Mouse (Mus musculus) gastrocnemius, postnatal 10 days (tissue): ENCODE measurements around the gene Ube2v1. TPM values are rescaled to one million over a fixed set of nuclear protein-coding genes. Genes with fewer than 3 reads are reported as not detected.
A peak's percentile ranks its signal among the peaks of the same experiment; 100 is the strongest.

Experiments
- DNase-seq: peaks from one replicate; pipeline ENCODE4 v3.0.0; 2021; ENCODE audit warnings: mixed read lengths
- total RNA-seq, 2 experiments: library from RNA; stranded (reverse); gene quantifications; 2 replicates each; pipeline ENCODE4 v1.2.3; 2021

Ube2v1 gene
- total RNA-seq, 2 experiments from 2014 or later = 179 to 199 TPM

DNA sequence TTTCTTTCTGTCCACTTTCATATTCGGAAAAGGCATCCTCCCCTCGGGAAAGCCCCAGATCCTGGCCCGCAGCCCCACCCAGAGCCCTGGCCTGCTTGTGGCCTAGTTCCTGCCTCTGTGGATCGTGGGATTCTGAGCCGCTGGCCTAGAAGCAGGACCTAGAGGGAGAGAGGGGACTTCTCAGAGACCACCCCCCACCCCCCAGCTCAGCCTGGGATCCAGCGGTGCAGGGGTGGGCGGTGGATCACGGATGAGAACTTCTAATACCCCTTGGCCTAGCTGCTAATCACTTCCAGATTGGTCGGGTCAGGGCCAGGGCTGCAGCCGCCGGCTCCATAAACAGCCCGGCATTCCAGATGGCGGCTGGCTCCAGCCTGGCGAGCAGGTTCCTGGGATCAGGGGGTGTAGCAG is 36.1 kb downstream of the Ube2v1 start:
- DNase-seq = peak; percentile 69

DNA sequence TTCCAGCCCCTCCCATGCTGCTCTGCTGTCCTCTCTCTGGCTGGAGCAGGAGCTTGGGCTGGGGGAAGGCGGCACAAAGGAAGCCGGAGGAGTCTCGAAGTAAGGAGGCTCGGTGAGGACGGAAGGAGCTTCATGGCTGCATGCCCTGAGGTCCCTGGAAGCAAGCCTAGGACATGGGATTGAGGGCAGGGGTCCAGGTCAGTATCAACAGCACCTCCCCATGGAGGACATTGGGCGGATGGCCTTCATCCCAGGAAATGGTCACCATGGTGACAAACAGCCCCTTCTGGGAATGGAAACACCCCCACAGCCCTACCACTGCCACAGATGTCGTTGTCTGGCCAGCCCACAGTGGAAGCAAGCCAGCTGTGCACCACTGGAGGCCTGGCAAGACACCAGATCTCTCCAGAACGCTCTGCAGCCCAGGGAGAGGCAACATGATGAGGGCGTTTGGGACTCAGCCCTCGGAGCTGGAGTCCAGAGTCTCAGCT is 37.4 kb downstream of the Ube2v1 start:
- peak; percentile 87 for DNase-seq

DNA sequence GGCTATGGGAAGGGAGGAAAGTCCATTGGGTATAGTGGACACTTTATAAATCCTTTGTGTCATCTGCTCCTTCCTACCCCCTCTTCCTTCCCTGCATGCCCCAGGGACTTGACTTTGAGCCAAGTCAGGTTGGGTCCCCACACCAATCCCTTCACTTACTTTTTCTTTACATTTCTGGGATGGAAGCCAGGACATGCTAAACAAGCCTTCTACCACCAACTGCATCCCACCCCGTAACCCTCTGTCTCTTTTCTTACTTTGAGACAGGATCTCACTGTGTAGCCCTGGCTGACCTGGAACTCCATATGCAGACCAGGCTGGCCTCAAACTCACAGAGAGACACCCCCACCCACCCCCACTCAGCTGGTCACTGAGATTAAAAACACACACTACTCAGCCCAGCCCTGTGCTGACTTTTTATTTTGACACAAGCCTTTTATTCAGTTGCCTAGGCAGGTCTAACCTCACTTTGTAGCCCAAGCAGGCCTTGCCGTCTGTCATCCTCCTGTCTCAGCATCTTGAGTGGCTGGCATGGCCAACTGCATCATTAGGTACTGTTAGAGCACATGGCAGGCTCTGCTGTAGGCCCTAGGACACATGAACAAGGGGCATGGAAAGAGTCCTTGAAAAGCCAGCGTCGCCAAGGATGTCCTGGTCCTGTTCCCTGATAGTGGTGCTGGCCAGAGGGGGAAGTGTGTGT is 38.2 kb downstream of the Ube2v1 start:
- DNase-seq = no peak

DNA sequence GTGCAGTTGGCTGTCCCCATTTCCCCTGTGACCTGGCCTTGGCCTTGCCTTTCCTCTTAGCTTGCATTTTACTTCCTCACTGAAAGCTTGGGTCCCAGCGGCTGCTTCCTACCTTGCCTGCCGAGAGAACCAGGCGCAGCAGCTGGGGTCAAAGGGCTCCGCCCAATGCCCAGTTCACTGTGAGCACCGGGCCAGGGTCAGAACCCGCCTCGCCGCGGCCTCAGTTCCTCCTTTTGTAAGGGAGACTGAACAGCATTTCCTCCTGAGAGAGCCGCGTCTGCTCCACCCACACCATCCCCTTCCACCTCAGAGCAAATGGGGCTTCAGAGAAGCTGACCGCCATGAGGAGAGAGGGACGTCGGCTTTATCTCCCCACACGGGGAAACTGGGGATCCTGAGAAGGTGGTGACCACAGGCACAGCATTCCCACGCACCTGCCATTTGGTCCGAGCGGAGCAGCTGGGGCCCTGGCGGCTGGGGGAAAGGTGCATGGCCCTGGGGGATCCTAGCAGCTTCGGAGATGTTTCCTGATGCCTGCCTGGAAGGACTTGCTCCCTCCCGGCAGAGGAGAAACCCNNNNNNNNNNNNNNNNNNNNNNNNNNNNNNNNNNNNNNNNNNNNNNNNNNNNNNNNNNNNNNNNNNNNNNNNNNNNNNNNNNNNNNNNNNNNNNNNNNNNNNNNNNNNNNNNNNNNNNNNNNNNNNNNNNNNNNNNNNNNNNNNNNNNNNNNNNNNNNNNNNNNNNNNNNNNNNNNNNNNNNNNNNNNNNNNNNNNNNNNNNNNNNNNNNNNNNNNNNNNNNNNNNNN is 42.9 kb downstream of the Ube2v1 start:
- DNase-seq = no peak

DNA sequence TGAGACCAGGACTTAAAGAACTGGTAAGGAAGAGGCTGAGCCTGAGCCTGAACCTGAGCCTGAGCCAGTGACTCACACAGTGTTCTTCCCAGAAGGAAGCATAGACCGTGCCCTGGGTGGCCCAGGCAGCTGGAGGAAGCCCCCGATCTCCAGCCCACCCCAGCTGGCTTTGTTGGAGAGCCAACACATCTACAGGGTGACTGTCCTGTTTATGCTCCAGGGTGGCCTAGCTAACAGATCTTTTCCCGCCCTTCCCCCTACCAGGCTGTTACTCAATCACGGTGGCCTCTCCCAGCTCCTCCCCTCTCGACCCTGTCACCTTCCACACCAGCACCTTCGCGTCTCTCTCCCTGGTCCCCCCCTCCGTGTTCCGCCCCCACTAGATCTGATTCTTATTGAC is 44.9 kb downstream of the Ube2v1 start:
- DNase-seq = no peak

DNA sequence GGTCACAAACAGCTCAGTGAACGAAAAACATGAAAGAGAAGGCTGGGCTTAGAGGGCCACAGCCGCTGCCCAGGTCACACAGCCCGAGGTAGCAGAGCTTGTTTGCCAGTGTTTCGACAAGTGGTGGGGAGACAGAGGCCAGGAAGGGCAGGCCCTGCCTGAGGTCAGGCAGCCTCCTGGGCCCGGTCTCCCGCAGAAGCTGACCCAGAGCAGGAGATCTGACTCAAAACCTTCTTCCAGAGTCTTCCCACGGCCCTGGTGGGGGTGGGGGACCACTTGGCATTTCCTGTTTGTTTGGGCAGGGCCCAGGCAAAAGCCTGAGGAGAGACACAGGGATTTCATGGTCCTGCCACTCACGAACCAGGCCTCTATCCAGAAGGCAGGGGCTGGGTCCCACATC is 45.9 kb downstream of the Ube2v1 start:
- no peak for DNase-seq

DNA sequence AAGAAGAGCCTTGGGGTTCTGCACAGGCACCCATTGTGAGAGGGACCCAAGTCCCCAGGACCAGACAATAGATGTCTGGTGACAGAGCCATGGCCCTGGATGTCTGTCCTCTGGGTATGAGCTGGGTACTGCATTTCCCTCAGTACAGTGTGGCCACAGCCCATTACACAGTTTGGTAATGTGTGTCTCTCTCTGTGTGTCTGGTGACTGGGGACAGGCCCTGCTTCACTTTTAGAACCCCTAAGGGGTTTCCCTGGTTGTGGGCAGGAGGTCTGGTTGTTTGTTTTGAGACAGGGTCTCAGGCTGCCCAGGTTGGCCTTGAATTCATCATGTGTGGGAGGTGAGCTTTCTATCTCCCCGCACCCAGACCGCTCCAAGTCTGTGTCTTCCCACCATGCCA is 46.6 kb downstream of the Ube2v1 start:
- DNase-seq = no peak

DNA sequence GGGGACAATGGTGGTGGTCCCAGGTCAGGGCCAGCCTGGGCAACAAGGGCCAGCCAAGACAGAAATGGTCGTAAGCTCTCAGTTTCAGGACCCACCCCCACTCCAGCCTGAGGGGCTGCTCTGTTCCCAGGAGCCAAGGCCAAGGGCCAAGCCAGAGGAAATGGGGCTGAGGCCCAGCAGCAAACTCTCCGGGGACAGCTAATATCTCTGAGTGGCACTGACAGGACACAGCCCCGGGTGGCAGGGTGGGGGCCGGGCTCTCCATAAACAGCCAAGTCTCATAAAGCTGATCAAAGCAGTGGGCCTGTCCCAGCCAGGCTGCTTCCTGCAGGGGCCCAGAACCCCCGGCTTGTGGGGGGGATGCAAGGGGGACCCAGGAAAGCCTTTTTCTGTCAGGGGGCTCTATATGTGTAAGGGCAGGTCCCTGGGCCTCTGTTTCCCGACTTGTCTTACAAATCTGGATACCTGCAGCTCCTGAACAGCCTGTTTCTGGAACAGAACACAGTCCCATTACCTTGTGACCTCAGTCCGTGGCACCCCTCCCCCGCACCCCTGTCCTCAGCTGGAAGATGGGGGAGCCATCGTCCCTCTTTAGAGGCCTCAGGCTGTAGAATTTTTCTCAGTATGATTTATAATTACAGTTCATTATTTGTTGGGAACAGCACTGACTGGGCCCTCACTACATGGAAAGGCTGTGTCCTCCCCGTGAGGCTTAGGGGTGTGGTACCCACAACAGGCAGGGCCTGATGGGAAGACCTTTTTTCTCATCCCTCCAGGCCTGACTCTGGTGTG is 48.5 kb downstream of the Ube2v1 start:
- DNase-seq = no peak

DNA sequence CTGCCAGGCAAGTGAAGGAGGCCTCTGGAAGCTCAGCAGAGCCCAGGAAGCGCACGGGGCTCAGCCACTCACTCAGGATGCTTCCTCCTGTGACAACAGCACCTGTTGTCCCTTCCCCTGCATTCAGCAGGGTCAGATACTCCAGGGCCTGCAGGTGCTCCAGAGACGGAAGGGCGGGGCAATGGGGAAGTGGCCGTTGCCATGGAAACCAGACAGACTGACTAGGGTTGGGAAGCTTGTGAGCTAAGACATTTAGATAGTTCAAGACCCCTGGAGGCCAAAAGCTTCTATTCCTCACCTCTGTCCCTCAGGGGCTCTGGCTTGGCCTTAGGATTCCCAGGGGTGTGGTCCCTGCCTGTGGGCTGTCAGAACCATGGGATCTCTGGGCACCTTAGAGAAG is 53.4 kb downstream of the Ube2v1 start:
- no peak for DNase-seq

DNA sequence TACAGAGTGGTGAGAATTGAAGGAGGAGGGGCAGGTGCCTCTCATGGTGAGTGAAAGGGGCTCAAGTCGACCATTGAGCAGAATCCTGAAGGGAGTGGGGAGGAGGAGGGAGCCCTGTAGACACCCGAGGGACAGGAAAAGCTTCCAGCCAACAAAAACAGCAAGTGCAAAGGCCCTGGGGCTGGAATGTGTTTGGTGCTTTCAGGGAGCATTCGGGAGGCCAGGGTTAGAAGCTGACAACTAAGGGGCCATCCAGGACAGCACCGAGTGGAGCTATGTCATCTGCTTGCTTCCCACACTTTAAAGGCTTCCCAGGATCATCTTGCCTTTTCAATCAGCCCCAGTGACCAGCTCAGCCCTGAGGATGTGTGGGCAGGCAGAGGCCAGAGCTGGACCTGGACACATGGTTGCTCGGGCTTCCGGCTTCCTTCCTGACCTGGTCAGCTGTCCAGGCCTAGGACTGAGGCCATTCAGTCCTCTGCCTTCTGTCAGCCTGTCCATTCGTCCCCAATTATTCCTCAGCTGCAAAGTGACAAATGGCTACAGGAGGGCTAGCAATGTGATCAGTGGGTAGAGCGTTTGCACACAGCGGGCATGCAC is 54.6 kb downstream of the Ube2v1 start:
- no peak for DNase-seq

DNA sequence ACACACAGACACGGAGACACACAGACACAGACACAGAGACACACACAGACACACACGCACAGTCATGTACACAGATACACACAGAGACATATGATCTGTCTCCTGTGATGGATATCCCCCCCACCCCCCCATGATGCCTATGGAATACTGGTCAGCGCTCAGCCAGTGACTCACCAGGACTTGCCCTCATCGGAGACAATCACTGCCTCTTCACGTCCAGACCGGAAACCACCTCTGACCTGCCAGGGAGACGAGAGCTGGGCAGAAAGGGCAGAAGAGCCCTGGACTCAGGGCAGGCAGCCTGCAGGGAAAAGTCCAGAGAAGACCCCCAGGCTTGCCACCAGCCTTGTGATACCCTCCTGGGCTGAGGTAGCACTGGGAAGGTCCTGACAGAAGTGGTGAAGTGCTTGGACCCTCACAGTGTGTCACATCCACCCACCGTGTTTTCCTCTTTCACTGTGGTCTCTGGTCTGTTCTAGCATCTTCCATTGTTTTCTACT is 55.7 kb downstream of the Ube2v1 start:
- no peak for DNase-seq

DNA sequence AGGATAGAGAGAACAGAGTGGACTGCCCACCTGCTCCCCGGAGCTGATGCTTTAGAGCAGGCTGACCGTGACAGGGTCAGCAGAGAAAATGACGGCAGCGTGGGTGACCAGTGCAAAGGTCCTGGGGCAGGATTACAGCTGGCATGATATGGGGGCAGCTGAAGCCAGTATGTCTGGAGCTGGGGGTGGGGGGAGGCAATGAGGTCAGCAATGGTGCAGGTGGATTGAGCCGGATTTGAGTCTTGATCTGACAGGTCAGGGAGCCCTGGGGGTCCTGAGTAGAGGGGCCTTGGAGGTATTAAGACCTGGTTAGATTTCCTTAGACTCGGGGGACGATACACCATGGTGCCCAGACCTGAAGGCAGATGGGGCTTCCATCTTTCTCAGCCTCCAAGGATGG is 56.3 kb downstream of the Ube2v1 start:
- DNase-seq = no peak

DNA sequence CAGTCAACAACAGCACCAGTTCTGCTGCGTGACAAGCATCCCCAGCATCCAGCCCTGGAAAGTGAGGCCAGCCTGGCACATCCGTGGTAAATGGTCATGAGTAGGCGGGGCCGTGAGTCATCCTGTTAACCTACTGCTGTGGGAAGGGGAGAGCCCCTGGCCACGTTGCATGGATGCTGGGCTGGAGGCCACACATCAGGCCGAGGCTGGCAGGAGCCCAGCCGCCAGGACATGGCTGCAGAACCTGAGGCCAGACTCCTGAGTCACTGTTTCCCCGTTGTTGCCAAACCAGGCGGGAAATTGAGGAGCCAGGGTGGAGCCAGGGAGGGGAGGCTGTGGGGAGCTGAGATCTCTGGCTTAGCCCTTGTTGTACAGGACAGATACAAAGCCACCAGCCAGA is 57.1 kb downstream of the Ube2v1 start:
- DNase-seq = peak; percentile 72

DNA sequence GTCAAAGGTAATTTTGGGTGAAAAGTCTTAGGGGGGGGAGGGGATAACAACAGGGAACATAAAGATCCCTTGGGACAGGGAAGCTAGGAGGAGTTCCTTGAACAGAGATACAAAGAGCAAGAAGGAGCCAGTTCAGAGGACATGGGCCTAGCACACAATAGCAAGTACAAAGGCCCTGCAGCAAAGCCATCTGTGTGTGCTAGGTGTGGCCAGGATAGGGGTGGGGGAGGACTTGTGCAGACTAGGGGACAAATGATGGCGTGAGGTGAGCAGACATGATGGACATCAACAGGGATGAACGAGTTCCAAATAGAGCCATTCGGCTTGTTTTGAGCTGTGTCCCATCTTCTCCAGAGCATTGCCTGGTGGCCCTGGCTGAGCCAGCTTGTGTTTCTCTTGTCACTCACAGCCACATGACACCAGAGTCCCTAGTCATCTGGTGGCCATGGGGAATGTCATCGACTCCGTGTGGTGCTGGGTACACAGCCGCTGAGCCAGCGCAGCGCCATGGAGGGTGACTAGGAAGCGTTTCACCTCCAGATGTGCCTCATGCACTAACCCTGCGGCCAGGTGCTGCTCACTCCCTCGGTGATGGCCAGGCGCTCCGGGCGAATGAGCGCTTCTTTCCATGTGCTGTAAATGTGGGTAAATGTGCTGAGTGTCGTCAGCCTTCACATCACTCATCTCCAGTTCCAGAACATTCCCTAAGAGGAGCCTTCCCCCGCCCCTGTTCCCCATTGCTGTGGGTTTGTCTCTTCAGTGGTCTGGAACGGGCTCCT is 60.3 kb downstream of the Ube2v1 start:
- DNase-seq = no peak

DNA sequence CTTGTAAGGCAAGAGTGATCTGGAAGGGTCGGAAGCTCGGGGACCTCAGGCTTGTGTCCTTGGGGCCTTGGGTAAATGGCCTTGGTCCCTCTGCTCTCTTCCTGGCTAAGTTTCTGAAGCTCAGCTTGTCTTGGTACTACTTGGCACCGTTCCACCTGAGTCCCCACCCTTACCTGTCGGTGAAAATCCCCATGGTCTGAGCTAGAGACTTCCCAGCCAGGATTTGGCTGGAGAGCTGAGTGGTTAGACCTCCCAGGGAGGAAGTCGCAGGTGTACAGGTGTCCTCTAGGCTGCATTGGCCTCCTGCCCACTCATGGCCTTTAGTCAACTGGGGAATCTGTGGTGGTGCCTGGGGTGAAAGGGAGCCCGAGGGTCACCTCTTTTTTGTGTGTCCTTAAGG is 61.1 kb downstream of the Ube2v1 start:
- DNase-seq = no peak

DNA sequence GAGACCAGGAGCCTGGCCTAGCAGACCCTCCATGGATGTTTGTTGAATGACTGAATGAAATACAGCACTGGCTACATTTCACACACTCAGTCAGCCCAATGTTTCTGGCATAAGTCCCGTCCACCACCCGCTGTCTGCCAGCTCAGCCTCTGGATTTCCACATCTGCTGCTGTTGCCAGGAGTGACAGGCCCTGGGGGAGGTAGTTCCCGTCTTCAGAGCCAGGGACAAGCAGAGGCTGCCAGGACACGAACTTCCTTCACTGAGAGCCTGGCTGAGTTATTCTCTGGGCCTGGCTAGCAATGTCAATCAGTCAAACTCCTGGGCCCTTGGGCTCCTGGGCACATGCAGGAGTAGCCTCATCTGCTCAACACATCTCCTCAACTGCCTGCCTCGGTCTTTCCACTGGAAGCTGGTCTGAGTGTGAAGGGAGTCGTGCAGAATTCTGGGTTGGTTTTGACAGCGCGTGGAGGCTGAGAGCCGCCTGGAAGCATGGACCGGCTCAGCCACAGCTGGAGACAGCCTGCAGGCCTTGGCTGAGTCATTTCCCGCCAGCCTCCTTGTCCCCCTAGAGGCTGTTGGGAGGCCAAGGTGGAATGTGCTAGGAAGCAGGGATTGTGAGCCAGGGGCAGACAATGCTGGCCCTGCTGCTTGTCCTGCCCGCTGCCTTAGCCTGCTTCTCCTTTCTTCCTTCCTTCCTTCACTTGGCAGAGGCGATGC is 61.8 kb downstream of the Ube2v1 start:
- DNase-seq = peak; percentile 74

DNA sequence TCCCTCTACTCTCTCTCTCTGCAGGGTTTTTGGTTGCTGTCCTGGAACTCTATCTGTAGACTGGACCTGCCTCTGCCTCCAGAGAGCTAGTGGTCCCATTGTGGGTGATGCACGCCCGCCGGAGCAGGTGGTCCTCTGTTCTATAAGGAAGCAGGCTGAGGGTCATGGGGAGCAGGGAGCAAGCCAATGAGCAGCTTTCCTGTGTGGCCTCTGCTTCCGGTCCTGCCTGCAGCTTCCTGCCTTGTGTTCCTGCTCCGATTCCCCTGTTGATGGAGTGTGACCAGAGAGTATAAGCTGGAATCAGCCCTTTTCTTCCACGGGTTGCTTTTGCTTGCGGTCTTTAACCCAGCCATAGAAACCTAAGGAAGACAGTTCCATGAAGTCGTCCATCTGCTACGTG is 63.8 kb downstream of the Ube2v1 start:
- DNase-seq = no peak

DNA sequence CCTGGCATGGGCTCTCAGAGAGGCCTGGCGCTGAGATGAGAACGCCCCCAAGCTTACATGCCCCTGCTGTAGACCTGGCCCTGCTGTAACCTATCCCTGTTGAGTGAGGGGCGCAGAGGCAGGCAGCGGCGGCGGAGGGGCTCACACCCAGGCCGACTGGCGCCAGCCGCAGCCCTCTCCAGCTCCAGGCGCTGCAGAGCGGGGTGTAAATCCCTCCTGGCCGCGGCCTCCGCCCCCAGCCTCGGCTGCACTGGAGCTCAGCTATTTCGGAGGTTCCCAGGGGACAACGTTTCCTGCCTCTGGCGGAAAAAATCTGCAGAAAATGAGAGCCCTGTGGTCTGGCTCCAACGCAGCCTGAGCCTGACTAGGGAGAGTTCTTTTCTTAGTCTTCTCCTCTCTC is 66.2 kb downstream of the Ube2v1 start:
- peak; percentile 67 for DNase-seq

DNA sequence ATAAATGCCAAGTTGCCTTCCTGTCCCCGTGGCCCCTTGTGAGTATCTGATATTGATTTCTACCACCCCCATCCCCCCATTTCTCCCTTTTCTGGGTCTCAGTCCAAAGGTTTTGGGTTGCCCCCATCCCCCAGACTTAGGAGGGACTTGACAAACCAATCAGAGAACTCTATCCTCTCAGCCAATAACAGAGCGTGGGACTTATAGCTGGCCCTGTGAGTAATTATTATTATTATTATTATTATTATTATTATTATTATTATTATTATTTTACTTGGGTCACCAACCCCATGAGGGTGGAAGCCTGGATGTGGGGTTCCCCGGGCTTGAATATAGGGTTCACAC is 66.6 kb downstream of the Ube2v1 start:
- DNase-seq = no peak

DNA sequence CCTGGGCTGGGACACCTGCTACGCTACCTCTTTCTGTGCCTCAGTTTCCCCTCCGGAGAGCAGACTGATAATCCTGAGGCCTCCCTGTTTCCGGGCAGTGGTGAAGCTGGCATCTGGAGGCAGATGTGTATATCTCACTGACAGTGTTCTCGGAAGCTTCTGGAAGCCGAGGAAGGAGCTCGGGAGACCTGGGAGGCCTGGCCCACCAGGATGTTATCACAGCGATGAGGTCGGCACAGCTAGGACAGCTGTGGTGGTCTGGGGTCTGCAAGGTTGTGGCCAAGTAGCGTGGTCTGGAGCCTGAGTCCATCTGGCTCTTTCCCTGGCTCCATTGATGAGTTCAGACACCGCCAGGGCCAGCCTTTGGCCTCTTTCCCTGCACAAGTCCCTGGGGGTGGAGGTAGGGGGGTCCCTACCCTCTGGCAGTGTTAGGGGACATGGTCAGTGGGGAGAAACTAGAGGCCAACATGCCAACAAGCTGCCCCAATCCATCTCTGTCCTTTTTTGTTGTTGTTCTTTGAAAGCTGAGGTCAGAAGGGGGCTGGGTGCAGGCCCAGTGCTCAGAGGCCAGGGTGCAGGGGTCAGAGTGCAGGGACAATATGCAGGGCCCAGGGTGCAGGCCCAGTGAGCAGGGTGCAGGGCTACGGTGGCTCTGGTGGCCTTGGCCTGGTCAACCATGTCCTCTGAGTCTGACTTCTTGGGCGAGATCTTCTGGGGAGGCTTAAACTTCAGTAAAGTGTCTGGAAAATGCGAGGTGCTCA is 67.2 kb downstream of the Ube2v1 start:
- DNase-seq = no peak
